Mouse (Mus musculus): ENCODE results near the gene Elovl6.

The Elovl6 gene

DNA sequence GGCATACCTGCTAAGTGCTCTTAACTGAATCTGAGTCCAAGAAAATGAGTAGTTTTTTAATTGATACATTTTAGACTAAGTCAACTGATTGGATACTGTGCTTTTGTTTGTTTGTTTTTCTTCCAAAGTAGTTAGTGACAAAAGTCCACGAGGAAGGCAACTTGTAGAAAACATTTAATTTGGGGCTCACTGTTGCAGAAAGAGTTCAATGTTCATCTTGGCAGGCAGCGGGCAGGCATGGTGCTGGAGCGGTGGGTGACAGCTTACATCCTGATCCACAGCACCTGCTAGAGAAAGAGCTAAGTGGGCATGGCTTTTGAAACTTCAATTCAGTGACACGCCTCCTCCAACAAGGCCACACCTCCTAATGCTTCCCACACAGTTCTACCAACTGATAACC is 31.7 kb downstream of the Elovl6 start:
- ATAC-seq (ENCODE audit: insufficient number of reproducible peaks, low FRiP score, low TSS enrichment): no peak

DNA sequence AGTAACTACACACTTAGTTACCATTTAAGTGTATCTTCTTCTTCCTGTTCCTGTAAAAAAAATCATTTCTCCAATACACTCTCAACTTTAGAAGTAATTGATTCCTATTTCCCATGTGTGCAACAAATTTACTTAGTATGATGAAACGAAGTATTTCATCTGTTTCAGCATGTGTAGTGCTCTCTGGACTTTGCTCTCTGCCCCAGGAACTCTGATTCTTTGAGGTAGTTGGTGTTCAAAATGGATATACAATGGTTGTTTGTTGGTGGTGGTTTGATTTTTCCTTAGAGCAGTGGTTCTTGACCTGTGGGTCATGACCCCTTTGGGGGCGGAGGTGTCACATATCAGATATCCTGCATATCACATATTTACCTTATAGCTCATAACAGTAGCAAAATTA is 32.7 kb downstream of the Elovl6 start:
- no peak for ATAC-seq (ENCODE audit: insufficient number of reproducible peaks, low FRiP score, low TSS enrichment)

DNA sequence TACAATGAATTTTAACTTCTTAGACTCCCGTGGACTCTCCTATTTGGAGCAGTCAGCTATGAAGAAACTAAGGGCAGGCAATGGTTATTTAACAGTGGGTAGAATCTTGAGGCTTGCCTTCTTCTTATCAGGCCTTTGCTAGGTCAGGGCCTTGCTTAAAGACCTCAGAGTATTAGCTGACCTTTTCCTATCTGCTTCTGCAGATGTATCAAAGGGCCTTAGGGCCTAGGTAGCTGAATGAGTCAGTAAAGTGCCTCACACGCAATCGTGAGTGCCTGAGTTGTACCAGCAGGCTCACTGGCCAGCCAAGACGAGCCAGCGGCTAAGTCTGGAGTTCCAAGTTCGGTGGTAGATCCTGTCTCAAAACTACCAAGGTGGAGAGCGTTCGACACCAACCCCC is 33.3 kb downstream of the Elovl6 start:
- no peak for ATAC-seq (ENCODE audit: insufficient number of reproducible peaks, low FRiP score, low TSS enrichment)

DNA sequence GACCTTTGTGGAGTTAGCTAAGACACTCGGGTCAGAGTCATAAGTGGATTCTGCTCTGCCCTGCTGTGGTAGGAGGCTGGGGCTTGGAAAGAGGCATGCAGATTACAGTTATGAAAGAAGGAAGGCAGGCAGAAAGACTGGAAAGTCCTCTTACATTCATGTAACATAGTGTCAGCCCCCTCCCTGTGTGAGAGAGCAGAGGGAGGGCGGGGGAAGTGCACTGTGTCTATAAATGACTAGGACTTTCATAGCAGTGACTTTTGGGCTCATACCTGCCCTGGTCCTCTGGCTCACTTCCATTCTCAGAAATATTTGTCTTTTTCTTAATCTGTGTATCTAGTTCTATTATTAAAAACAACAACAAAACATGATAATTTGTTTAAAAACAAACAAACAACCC is 33.9 kb downstream of the Elovl6 start:
- ATAC-seq (ENCODE audit: insufficient number of reproducible peaks, low FRiP score, low TSS enrichment): no peak

DNA sequence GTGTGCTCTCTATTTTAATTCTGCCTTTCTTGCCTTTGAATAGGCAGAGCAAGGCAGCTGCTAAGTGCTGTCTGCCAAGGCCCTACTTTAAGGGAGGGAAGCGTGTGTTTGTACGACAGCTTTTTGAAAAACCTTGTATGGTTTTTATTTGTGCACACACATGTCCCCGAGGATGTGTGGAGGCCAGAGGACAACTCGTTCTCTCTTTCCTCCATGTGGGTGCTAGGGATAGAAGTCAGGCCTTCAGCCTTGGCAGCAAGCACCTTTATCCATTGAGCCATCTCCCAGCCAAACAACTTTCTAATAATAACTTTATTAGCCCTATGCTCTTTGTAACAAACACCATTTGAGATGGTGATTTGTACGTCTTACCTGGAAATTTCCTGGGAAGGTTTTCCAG is 34.7 kb downstream of the Elovl6 start:
- ATAC-seq (ENCODE audit: insufficient number of reproducible peaks, low FRiP score, low TSS enrichment): no peak

DNA sequence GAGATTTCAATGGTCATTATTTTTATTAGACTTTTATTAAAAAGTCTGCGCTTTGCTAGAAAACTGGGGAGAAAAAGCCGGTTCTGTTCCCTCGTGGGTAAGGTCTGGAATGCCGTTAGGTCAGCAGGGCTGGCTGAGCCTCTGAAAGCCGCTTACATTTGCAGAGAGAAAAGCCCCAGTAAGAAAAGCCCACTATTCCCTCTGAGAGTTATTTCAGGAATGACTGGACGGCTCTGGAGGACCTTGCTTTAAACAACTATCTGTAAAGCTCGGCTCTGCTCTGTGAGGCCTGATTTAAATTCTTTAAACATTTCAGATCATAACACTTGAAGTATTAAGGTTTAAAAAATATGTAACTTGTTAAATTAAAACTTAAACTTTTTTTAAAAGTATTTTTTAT is 36.4 kb downstream of the Elovl6 start:
- no peak for ATAC-seq (ENCODE audit: insufficient number of reproducible peaks, low FRiP score, low TSS enrichment)

DNA sequence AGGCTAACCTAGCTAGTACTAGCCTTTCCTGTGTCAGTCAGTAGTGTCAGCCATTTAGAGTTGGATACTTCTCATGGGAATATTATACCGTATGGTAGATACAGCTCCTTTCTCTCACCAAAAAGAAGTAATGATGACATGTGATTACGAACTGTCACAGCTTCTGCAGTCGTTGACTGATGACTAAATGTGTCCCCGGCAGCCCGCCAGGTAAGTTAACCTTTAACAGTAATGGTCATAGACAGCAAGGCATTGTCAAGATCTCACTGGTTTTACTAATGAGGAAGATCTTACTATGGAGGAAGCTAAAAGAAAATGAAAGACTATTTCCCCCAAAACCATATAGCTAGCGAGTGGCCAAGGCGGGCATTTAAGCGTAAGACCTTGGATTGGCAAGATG is 38.8 kb downstream of the Elovl6 start:
- ATAC-seq (ENCODE audit: insufficient number of reproducible peaks, low FRiP score, low TSS enrichment): no peak

DNA sequence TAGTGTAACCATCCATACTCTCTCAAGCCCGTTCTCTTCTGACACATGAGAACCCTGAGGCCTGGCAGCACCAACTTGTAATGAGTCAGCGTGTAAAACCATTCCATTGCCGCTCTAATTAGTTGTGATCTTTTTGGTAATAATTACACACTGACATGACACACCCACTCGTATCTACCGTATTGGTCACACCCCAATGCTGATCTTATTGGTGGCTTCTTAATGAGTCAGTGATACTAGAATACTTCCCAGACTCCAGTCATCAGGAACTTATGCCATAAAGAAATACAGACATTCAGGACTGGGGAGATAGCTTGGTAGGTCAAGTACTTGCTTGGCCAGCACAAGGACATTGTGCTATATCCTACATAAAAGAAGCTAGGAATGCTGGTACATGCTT is 39.5 kb downstream of the Elovl6 start:
- ATAC-seq (ENCODE audit: insufficient number of reproducible peaks, low FRiP score, low TSS enrichment): no peak

DNA sequence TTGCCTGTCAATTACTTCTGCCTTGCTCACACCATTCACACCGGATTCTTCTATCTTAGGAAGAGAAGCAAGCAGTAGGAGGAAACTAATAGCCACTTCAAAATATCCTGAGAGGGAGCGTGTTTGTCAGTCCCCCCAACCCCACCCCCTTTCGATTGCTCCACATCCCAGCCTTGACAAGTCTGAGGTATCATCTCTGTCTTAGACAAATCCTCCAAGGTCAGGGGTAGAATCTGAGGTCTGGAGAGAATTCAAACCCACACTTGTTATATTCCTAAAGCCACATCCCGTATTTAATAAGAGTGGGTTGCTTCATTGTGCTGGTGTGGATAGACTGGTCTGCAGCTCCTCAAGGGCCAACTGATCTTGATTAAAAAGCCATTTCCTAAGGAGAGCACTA is 40.8 kb downstream of the Elovl6 start:
- ATAC-seq (ENCODE audit: insufficient number of reproducible peaks, low FRiP score, low TSS enrichment): no peak

DNA sequence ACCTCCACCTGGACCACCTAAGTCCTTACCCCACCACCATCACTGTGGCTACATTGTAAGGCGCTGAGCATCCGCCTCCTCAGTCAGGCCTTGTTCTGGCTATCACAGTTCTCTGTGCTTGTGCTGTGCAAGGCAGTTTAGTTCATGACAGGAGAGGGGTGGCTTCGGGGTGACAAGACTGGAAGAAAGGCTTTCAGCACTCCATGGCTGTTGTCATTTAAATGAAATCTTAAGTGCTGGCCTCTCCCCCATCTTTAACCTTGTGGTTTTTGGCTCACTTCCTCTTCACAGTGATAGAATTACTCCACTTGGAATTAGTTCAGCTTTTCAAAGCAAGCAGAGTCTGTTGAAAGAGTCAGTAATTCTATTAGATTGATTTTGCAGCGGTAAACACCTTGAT is 41.5 kb downstream of the Elovl6 start:
- no peak for ATAC-seq (ENCODE audit: insufficient number of reproducible peaks, low FRiP score, low TSS enrichment)

DNA sequence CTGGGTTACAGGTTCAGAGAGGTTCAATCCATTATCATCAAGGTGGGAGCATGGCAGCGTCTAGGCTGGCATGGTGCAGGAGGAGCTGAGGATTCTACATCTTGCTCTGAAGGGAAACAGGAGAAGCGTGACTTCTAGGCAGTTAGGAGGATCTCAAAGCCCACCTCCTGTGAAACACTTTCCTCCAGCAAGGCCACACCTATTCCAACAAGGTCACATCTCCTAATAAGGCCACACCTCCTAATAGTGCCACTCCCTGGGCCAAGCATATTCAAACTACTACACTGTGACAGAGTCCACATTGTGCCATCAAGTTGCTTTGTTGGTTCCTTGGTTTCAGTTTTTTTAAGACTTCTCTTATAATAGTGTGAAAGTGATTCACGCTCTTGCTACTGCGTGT is 42.9 kb downstream of the Elovl6 start:
- no peak for ATAC-seq (ENCODE audit: insufficient number of reproducible peaks, low FRiP score, low TSS enrichment)

DNA sequence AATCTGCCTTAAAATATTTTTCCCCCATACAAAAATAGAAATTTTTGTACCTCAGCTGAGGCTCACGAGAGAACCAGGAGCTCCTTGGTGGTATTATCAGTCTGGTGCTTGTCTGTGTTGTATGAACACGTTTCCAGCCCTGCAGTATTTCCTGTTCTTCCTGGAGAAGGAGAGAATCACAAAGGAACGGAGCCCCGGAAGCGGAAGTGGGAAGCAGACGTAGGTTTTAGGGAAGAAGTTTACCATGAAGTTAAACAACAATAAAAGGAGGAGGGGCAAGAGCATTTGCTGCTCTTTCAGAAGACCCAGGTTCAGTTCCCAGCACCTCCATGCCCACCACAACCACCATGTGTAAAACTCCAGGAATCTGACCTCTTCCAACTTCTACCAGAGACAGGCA is 44.4 kb downstream of the Elovl6 start:
- ATAC-seq (ENCODE audit: insufficient number of reproducible peaks, low FRiP score, low TSS enrichment): no peak

DNA sequence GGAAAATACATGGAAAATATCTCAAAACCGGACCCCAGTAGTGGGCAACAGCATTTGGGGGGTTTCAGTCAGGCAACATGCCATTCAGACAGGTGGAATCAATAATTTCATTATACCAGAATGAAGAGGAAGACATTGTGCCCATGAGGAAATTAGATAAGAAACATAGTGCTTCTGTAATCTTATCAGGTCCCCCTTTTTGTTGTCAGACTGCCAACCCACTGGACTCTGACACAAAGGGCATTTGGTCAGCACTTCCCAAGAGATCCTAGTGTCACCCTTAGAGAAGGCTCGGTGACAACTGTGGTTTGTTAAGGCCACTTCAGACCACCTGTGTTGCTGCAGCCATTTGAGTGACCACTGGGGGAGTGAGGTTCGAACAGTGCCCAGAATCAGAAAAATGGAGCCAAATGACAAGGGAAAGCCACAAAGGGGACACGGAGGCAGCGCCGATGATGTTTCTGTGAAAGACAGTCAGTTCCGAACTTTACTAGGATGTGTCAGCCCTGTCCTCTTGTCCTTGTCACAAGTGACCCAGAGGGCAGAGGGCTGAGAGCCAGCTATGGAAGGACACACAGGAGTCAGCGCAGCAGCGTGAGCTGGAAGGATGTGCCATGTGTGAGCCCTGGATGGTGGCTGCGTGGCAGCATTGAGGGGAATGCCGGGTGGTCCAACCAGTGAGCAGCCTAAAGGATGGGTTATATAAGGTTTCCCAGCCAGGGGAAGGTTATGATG is 46.8 kb downstream of the Elovl6 start:
- no peak for ATAC-seq (ENCODE audit: insufficient number of reproducible peaks, low FRiP score, low TSS enrichment)

DNA sequence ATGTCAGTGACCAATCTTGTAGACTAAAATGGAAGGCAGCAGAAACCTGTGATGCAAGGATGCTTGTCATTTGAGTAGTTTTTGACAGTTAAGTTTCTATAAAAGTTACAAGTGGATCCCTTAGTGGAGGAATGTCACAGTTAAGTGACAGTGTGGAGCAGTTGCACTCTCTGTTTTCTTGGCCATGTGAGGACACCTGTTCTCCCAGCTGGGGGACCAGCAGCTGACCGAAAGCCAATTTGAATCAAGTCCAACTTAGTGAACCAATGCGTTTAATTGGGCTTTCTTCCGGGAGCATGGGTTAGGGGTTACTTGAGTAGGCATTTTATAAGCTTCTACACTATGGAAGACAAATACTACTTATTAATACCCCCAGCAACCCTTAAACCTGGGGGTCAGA is 48.9 kb downstream of the Elovl6 start:
- ATAC-seq (ENCODE audit: insufficient number of reproducible peaks, low FRiP score, low TSS enrichment): no peak

DNA sequence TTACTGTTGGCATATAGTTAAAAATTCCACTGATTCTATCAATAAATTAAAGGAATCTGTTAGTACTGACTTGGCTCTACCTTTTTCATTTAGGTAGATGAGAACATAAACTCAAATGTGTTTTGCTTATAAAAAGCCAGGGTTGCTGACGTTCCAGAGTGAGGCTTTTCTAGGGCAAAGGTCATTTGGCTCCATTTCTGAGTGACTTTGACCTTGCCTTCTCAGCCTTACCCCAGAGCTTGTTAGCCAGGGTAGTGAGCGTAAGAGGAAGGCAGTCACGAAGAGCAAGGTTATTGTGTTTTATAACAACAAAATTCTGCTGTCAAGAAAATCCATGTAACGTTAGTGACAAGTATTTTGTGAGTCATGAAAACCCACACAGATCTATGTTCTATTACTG is 50.3 kb downstream of the Elovl6 start:
- ATAC-seq (ENCODE audit: insufficient number of reproducible peaks, low FRiP score, low TSS enrichment): no peak

DNA sequence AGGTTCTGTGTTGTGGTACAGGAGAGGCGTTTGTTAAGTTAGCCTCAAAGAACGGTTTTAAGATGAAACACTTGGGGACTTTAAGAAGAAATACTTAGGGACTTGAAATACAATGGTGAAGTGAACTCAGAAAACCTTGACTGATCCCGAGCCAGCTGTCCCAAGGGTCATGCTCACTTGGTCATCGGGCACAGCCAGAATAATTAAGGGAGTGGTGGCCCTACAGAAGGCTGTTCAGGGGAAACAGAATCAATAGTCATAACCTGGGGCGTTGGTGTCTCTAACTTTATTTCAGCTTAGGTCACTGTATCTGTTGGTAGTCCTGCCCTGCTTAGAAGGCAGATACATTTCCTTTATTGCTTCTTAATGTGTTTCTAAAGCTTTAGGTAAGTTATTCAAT is 51.1 kb downstream of the Elovl6 start:
- ATAC-seq (ENCODE audit: insufficient number of reproducible peaks, low FRiP score, low TSS enrichment): no peak

DNA sequence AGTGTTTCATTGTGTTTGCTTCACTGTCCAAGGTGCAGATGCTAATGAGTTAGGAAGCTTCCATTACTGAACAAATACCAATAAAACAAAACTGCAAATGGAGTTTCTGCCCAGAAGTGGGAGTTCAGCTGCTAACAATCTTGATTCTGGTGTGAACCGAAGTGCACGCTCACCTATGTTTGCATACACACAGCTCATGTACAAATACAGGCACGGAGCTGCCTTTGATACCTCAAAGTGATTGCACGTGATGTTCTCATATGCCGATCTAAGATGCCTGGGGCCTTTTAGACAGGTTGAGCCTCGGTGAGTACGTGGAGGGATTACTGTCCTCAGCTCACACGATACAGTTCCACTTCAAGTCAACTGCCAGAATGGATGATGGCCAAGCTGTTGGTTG is 55.8 kb downstream of the Elovl6 start:
- ATAC-seq (ENCODE audit: insufficient number of reproducible peaks, low FRiP score, low TSS enrichment): no peak

DNA sequence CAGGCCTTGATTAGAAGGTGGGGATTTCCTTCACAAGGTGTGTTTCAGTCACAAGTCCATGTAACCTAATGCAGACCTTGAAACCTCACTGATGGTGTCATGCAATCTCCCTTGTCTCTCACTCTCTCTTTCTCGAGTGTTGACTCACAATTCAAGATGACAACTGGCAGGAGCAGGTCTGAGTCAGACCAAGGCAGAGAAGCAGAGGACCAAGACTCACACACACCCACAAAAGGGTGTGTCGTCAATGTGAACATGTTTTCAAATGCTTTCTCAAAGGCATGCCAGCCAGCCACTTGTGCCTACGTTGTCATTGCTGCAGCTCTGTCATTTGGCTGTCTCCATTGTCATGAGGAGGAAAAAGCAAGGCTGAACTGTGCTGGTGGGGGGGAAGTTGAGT is 56.6 kb downstream of the Elovl6 start:
- ATAC-seq (ENCODE audit: insufficient number of reproducible peaks, low FRiP score, low TSS enrichment): no peak

DNA sequence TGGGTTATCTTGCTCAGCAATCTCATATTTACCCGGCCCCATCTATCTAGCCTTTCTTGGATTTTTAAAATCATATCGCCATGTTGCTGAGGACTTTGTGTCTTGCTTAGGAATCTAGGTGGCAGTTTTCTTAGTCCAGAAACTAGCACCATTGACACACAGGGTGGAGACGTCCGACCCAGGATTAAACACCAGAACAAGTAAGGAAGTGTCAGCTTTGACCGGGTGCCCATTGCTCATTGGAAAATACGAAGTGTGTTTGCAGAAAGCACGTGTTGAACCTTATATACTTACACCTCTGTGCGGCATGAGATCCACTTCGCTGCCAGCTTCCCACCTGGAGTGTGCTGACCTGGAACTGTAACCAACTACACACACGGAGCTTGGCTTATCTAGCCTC is 57.5 kb downstream of the Elovl6 start:
- ATAC-seq (ENCODE audit: insufficient number of reproducible peaks, low FRiP score, low TSS enrichment): no peak

DNA sequence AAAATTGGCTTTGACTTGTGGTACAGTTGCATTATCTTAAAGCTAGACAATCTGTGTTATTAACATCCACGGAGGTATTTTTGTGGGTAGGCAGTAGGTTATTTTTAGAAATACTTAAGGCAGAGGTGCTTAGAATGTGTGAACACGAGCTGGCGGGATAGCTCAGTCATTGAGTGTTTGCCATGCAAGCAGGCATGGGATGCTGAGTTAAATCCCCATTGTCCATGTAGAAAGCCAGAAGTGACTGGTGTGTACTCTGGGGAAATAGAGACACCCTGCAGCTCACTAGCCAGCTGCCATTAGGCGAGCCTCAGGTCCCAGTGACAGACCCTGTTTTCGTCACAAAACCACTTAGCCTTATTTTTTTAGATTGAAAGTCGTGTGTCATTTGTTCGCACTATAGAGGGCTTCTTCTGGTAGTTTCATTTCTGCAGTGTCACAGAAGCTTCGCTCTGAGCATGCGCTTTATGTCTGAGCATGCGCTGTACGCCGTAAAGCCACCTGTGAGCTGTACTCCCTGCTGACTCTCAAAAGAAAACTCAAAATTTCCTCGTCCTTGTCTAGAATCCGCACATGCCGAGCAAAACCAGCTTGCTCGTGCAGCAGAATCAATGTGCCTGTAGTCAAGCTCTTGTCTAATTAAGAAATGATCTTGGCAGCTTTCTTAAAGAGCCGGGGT is 58.5 kb downstream of the Elovl6 start:
- ATAC-seq (ENCODE audit: insufficient number of reproducible peaks, low FRiP score, low TSS enrichment): no peak

DNA sequence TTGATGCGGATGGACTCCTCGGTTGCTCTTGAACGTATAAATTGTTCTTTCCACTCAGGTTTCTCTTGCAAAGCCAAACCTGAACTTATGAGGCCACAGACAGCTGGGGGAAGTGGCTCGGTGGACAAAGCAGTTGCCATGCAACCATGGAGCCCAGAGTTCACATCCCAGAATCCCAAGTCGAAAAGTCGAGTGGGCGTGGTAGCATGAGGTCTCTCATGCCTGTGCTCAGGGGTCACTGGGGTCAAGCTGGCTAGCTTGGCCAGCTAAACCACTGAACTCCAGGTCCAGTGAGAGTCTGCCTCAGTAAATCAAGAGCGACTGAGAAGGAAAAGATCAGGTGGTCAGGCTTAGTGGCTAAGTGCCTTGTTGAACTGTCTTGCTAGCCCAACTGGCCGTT is 59.1 kb downstream of the Elovl6 start:
- ATAC-seq (ENCODE audit: insufficient number of reproducible peaks, low FRiP score, low TSS enrichment): no peak

DNA sequence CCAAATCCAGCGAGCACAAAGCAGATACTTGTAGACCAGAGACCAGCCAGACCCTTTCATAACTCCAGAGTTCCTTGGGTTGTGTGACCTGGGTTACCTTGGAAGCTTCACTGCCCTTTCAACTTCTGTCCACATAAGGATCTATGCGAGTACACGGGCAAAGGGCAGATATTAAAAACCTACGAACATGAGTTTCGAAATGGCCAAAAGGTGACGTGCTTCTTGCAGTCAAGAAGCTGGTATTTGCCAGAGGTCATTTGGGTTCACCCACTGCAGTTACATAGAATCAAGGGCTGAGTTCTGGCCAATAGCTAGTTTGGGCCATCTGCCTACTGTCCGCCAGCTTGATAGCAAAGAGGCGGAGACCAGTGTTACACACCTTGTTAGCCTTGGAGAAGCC is 59.6 kb downstream of the Elovl6 start:
- ATAC-seq (ENCODE audit: insufficient number of reproducible peaks, low FRiP score, low TSS enrichment): 0 out of 2 replicates have a peak, but pooled peaks have one; percentile 16

Data from cerebellum, adult (tissue).